Mouse (Mus musculus) E14TG2a.4 (cell line): ENCODE results near the gene Cd93.

Experiments
- CTCF ChIP-seq: conservative IDR thresholded peaks from 2 replicates; pipeline ENCODE4 v1.5.1; 2014; ENCODE audit warnings: low read length
- POU5F1 ChIP-seq: IDR thresholded peaks from 2 replicates; pipeline ENCODE4 v1.6.1; 2014; ENCODE audit warnings: low read length, borderline replicate concordance

- TF ChIP-seq CTCF (no peak), POU5F1 (no peak)
Observed at GRCm38 (mm10) chr2:148387652-148388581, 55.4 kb downstream of the Cd93 start.
